Mouse (Mus musculus) adipocyte (in vitro differentiated cells): ENCODE measurements around the gene Vsx1.

ENCODE experiments used
- DNase-seq: peaks from one replicate; pipeline ENCODE4 v3.0.0-alpha.2; 2016; ENCODE audit warnings: low spot score

The Vsx1 gene

GRCm38 (mm10) chr2:150689223-150689800 is at the start of gene Vsx1:
Gene Vsx1, minus strand, starts transcription at chr2:150689360.
- no peak for DNase-seq

- DNase-seq, result no peak
Observed at GRCm38 (mm10) chr2:150737881-150738280, 48.7 kb upstream of the Vsx1 start.

- no peak for DNase-seq
Observed at GRCm38 (mm10) chr2:150735756-150736576, 46.8 kb upstream of the Vsx1 start.

GRCm38 (mm10) chr2:150712167-150712674 is 23.1 kb upstream of the Vsx1 start:
- DNase-seq, result no peak

GRCm38 (mm10) chr2:150691481-150692170 is 2.5 kb upstream of the Vsx1 start:
- no peak for DNase-seq

- DNase-seq, result no peak
Observed at GRCm38 (mm10) chr2:150690216-150690615, 1.1 kb upstream of the Vsx1 start.

- DNase-seq, result no peak
Observed at GRCm38 (mm10) chr2:150688541-150689186, 496 bp downstream of the Vsx1 start.

GRCm38 (mm10) chr2:150687871-150688540 is 1.2 kb downstream of the Vsx1 start:
- no peak for DNase-seq

GRCm38 (mm10) chr2:150685389-150685788 is 3.8 kb downstream of the Vsx1 start:
- DNase-seq, result no peak

GRCm38 (mm10) chr2:150684451-150684850 is 4.7 kb downstream of the Vsx1 start:
- no peak for DNase-seq

- no peak for DNase-seq
Observed at GRCm38 (mm10) chr2:150681581-150681980, 7.6 kb downstream of the Vsx1 start.

- peak; percentile 75 for DNase-seq
Observed at GRCm38 (mm10) chr2:150678392-150678791, 10.8 kb downstream of the Vsx1 start.

- no peak for DNase-seq
Observed at GRCm38 (mm10) chr2:150675525-150675924, 13.6 kb downstream of the Vsx1 start.

GRCm38 (mm10) chr2:150674900-150675299 is 14.3 kb downstream of the Vsx1 start:
- DNase-seq, result peak; percentile 77

- DNase-seq, result no peak
Observed at GRCm38 (mm10) chr2:150673929-150674328, 15.2 kb downstream of the Vsx1 start.

- no peak for DNase-seq
Observed at GRCm38 (mm10) chr2:150671609-150672290, 17.4 kb downstream of the Vsx1 start.

- no peak for DNase-seq
Observed at GRCm38 (mm10) chr2:150670926-150671325, 18.2 kb downstream of the Vsx1 start.

- DNase-seq, result peak; percentile 33
Observed at GRCm38 (mm10) chr2:150669454-150670045, 19.6 kb downstream of the Vsx1 start.

- DNase-seq, result no peak
Observed at GRCm38 (mm10) chr2:150668956-150669355, 20.2 kb downstream of the Vsx1 start.
